Mouse (Mus musculus) mature B cell (primary cell): Measurements from ENCODE around the gene Gm11639.
"Not testable (repeated sequence)": the region's sequence is repeated elsewhere in the genome, so short reads cannot be mapped to it uniquely, and the experiment has no call there.

Experiments
- in situ Hi-C: fragments of 300-500 bp; cut with MboI; formaldehyde crosslinking; loops from 2 replicates; pipeline ENCODE4 v1.14.3; 2019

The Gm11639 gene

GRCm38 (mm10) chr11:105117814-105118213, 432.3 kb downstream of the Gm11639 start:
- in situ Hi-C loops: loop anchor here (25.0 kb wide), 1 partner anchor 531 kb away; no protein-coding TSS in a partner anchor

- in situ Hi-C loops: loop anchor here (25.0 kb wide), 1 partner anchor 533 kb away; no protein-coding TSS in a partner anchor
Observed at GRCm38 (mm10) chr11:105120551-105121061, 435.1 kb downstream of the Gm11639 start.

GRCm38 (mm10) chr11:105121792-105122191, 436.3 kb downstream of the Gm11639 start:
- in situ Hi-C loops: loop anchor here (25.0 kb wide), 1 partner anchor 534 kb away; no protein-coding TSS in a partner anchor

- in situ Hi-C loops: loop anchor here (25.0 kb wide), 1 partner anchor 537 kb away; no protein-coding TSS in a partner anchor
Observed at GRCm38 (mm10) chr11:105123986-105124385, 438.5 kb downstream of the Gm11639 start.

GRCm38 (mm10) chr11:105125735-105126519, 440.4 kb downstream of the Gm11639 start, which contains the start of gene Mettl2:
Mettl2 (plus strand) TSS chr11:105126425.
- in situ Hi-C loops: loop anchor here (5.0 kb wide), 1 partner anchor 56 kb away; no protein-coding TSS in a partner anchor

- in situ Hi-C loops: loop anchor here (5.0 kb wide), 1 partner anchor 56 kb away; no protein-coding TSS in a partner anchor
Observed at GRCm38 (mm10) chr11:105126520-105127029, 441.1 kb downstream of the Gm11639 start.

- in situ Hi-C loops: no loop called here
Observed at GRCm38 (mm10) chr11:105135692-105136091, 450.2 kb downstream of the Gm11639 start.

GRCm38 (mm10) chr11:105137255-105137654, 451.7 kb downstream of the Gm11639 start:
- in situ Hi-C loops: not testable (repeated sequence)

- in situ Hi-C loops: not testable (repeated sequence)
Observed at GRCm38 (mm10) chr11:105140512-105140911, 455.0 kb downstream of the Gm11639 start.

GRCm38 (mm10) chr11:105141115-105141514, 455.6 kb downstream of the Gm11639 start:
- in situ Hi-C loops: no loop called here

- in situ Hi-C loops: no loop called here
Observed at GRCm38 (mm10) chr11:105143564-105143963, 458.1 kb downstream of the Gm11639 start.

- in situ Hi-C loops: no loop called here
Observed at GRCm38 (mm10) chr11:105144084-105144483, 458.6 kb downstream of the Gm11639 start.

GRCm38 (mm10) chr11:105144508-105145210, 459.2 kb downstream of the Gm11639 start:
- in situ Hi-C loops: no loop called here

GRCm38 (mm10) chr11:105145211-105145610, 459.7 kb downstream of the Gm11639 start:
- in situ Hi-C loops: no loop called here

- in situ Hi-C loops: no loop called here
Observed at GRCm38 (mm10) chr11:105146593-105146992, 461.1 kb downstream of the Gm11639 start, which contains the start of gene Gm10842. Gm10842 (plus strand) TSS chr11:105146893.

- in situ Hi-C loops: no loop called here
Observed at GRCm38 (mm10) chr11:105149353-105149752, 463.8 kb downstream of the Gm11639 start.

GRCm38 (mm10) chr11:105149766-105150165, 464.3 kb downstream of the Gm11639 start:
- in situ Hi-C loops: no loop called here

- in situ Hi-C loops: no loop called here
Observed at GRCm38 (mm10) chr11:105150691-105151090, 465.2 kb downstream of the Gm11639 start.

- in situ Hi-C loops: no loop called here
Observed at GRCm38 (mm10) chr11:105151226-105152016, 465.9 kb downstream of the Gm11639 start.

- in situ Hi-C loops: no loop called here
Observed at GRCm38 (mm10) chr11:105152017-105152300, 466.5 kb downstream of the Gm11639 start.

- in situ Hi-C loops: no loop called here
Observed at GRCm38 (mm10) chr11:105152357-105152899, 466.9 kb downstream of the Gm11639 start.
